Mouse (Mus musculus) hindbrain, embryonic 10.5 days (tissue): Measurements from ENCODE around the gene Cela2a. TPM values are rescaled to one million over a fixed set of nuclear protein-coding genes. Genes with fewer than 3 reads are reported as not detected.

Experiments used
- DNase-seq: peaks from one replicate; pipeline ENCODE4 v3.0.0-alpha.2; 2017; ENCODE audit warnings: low spot score
- H3K27ac ChIP-seq: fragments of 300-500 bp; sonication (generic); 2 replicates; pipeline ENCODE4 v1.5.1; 2016; ENCODE audit warnings: mild to moderate bottlenecking, moderate library complexity
- H3K27me3 ChIP-seq: fragments of 300-500 bp; sonication (generic); 2 replicates; pipeline ENCODE4 v1.6.1; 2016; ENCODE audit warnings: mild to moderate bottlenecking; ENCODE audit not compliant: poor library complexity, insufficient read depth, severe bottlenecking
- H3K36me3 ChIP-seq: fragments of 300-500 bp; sonication (generic); 2 replicates; pipeline ENCODE4 v1.6.1; 2016; ENCODE audit warnings: mild to moderate bottlenecking, moderate library complexity
- H3K4me1 ChIP-seq: fragments of 300-500 bp; sonication (generic); replicated peaks from 2 replicates; pipeline ENCODE4 v1.6.1; 2016; ENCODE audit warnings: mild to moderate bottlenecking
- H3K4me3 ChIP-seq: fragments of 300-500 bp; sonication (generic); 2 replicates; pipeline ENCODE4 v1.5.1; 2016; ENCODE audit warnings: mild to moderate bottlenecking, moderate library complexity
- H3K9me3 ChIP-seq: fragments of 300-500 bp; sonication (generic); 2 replicates; pipeline ENCODE4 v1.6.1; 2016; ENCODE audit warnings: mild to moderate bottlenecking, moderate library complexity
- WGBS: fragments of 180-500 bp; shearing (Covaris S2); methylation state at CpG from one replicate; pipeline ENCODE4 v1.1.7; 2016; 5-methylcytosine and 5-hydroxymethylcytosine counted together
- polyA plus RNA-seq: library from polyadenylated mRNA; unstranded; fragments of >200 nt; fragmentation: Nextera tagmentation; extraction: Ambion mirVana; gene quantifications from 2 replicates; pipeline ENCODE4 v1.2.1, GENCODE M21; 2016

Gene Cela2a
- polyA plus RNA-seq, 1 experiment from 2014 or later, result not detected

- Histone ChIP-seq H3K4me1 (no peaks in the 10 kb centered on the region), H3K27me3 (no peaks in the 10 kb centered on the region), H3K4me3 (no peak overlapping the region), H3K9me3 (no peaks in the 10 kb centered on the region), H3K27ac (no peak overlapping the region), H3K36me3 (peaks cover 100% of the 10 kb centered on the region)
- WGBS, result 92% methylated on average over 8 of the region's 8 CpGs
- no peak for DNase-seq
Measured at GRCm38 (mm10) chr4:141771823-141772222, 54.1 kb downstream of the Cela2a start.

GRCm38 (mm10) chr4:141769501-141770160 is 56.3 kb downstream of the Cela2a start:
- Histone ChIP-seq H3K27ac (no peak overlapping the region), H3K4me1 (no peaks in the 10 kb centered on the region), H3K4me3 (no peak overlapping the region), H3K36me3 (peaks cover 96% of the 10 kb centered on the region), H3K27me3 (no peaks in the 10 kb centered on the region), H3K9me3 (no peaks in the 10 kb centered on the region)
- no peak for DNase-seq
- 95% methylated on average over 8 of the region's 8 CpGs for WGBS

DNA sequence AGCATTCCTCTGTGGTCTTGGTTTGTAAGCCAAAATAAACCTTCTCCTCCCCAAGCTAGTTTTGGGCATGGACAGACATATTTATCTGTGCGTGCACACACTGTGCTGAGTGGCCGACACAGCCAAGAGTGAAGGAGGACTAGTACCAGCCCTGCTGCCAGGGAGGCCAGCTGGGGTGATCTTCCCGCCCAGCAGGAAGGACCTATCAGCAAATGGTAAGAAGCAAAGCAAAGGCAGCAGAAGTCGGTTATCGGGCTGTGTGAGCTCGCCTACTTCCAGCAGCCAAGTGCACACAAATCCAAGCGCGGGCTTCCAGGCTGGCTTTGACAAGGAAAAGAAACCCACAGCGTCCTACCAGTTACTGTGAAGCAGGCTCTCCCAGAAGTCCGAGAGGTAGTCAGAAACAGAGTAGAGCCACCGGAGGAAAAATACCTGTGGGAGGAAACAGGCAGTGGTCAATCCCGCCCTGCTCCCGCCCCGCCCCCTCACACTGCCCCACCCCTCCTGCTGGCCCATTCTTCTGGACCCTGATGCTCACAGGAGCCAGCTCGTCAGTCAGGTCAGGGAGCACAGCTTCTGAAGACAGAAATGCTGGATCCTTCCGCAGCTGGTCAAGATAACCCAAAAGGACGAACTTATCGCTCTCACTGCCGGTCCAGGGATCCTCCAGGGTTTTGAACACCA is 58.5 kb downstream of the Cela2a start:
- Histone ChIP-seq H3K4me1 (no peaks in the 10 kb centered on the region), H3K27me3 (no peaks in the 10 kb centered on the region), H3K4me3 (no peak overlapping the region), H3K27ac (no peak overlapping the region), H3K9me3 (no peaks in the 10 kb centered on the region), H3K36me3 (peaks cover 96% of the 10 kb centered on the region)
- DNase-seq, result no peak
- 77% methylated on average over 19 of the region's 19 CpGs for WGBS

DNA sequence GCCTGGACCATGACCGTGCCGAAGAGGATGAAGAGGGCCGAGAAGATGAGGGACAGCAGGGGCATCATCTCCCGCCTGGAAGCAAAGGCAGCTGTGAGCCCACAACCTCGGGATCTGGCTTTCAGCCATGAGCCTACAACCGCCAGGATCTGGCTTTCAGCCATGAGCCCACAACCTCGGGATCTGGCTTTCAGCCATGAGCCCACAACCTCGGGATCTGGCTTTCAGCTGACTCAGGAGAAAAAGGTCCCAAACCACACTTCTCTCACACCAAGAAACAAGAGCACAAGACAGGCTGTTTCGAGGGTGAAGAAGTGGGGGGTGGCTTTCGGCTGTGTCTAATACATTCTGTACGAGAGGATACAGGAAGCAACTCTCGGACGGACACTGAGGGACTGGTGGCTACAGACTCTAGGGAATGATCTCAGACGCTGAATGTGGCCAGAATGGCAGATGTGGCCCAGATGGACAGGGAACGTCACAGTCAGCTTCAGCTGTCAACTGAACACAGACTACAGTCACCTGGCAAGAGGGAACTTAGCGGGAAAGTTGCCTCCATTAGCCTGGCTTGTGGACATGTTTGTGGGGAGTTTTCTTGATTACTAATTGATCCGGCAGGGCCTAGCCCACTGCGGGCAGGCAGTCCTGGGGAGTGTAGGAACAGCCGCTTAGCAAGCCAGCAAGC is 59.1 kb downstream of the Cela2a start:
- H3K36me3 ChIP-seq, result peaks cover 96% of the 10 kb centered on the region
- H3K4me3 ChIP-seq, result no peak overlapping the region
- no peaks in the 10 kb centered on the region for H3K9me3 ChIP-seq
- no peak for DNase-seq
- H3K4me1 ChIP-seq, result no peaks in the 10 kb centered on the region
- 85% methylated on average over 19 of the region's 19 CpGs for WGBS
- H3K27ac ChIP-seq, result no peak overlapping the region
- no peaks in the 10 kb centered on the region for H3K27me3 ChIP-seq

DNA sequence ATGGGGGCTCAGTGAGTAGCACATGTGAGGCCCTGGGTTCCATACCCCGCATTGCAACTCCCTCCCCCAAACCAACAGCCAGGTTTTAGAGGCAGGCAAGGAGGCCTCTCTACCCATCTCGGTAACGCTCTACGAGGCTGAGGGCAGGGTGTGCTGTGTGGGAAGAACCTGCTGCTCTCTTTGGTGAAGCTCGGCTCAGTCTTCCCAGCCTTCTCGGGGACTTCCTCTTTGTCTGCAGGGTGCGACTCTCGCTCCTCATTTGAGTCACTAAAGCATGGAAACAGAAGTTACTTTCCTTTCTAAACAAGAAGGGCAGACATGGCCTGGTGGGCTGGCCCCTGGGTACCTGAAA is 59.7 kb downstream of the Cela2a start:
- no peaks in the 10 kb centered on the region for H3K27me3 ChIP-seq
- H3K9me3 ChIP-seq, result no peaks in the 10 kb centered on the region
- H3K4me3 ChIP-seq, result no peak overlapping the region
- H3K36me3 ChIP-seq, result peaks cover 96% of the 10 kb centered on the region
- H3K4me1 ChIP-seq, result no peaks in the 10 kb centered on the region
- no peak overlapping the region for H3K27ac ChIP-seq
- WGBS, result 92% methylated on average over 8 of the region's 8 CpGs
- DNase-seq, result no peak

DNA sequence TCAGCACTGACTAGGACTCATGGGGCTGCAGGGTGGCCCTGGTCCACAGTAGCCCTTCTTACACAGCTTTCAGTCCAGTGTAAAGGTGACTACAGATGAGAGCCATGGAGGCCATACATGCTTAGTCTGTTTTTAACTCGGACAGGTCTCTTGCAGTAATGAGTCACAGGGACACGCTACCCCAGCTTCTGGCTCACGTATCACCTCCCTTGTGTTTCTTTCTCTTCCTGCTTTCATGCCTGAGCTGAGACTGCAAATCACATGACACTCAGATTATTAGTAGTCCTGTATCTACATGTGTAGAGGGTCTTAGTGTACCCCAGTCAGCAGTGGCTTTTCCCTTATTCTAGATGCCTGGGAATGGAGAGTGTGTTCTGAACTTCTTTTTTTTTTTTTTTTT is 61.0 kb downstream of the Cela2a start:
- DNase-seq, result no peak
- peaks cover 93% of the 10 kb centered on the region for H3K36me3 ChIP-seq
- no peak overlapping the region for H3K27ac ChIP-seq
- H3K4me1 ChIP-seq, result no peaks in the 10 kb centered on the region
- WGBS, result 94% methylated on average over 3 of the region's 3 CpGs
- H3K9me3 ChIP-seq, result no peaks in the 10 kb centered on the region
- H3K27me3 ChIP-seq, result no peaks in the 10 kb centered on the region
- no peak overlapping the region for H3K4me3 ChIP-seq

Other genes with a start within 250 kb of the Cela2a start
- gene Fblim1, start 220.1 kb downstream of the Cela2a start, polyA plus RNA-seq, result 33.7 and 34.4 TPM in 2 replicates
- gene Tmem82, start 207.5 kb downstream of the Cela2a start, polyA plus RNA-seq, result 1.2 and 1.5 TPM in 2 replicates
- 0.10 TPM in 1 of 2 replicates, not detected in the other for gene Slc25a34, start 202.3 kb downstream of the Cela2a start, polyA plus RNA-seq
- gene Plekhm2, start 161.3 kb downstream of the Cela2a start, polyA plus RNA-seq, result 5.0 and 5.4 TPM in 2 replicates
- 2.9 TPM in 1 of 2 replicates, not detected in the other for gene Rsc1a1, start 140.6 kb downstream of the Cela2a start, polyA plus RNA-seq
- gene Ddi2, start 102.7 kb downstream of the Cela2a start, polyA plus RNA-seq, result 20.8 and 28.4 TPM in 2 replicates
- gene Agmat, start 79.5 kb downstream of the Cela2a start, polyA plus RNA-seq, result not detected in 2 replicates
- 4.5 and 5.5 TPM in 2 replicates for gene Dnajc16, start 35.2 kb downstream of the Cela2a start, polyA plus RNA-seq
- gene Casp9, start 32.5 kb downstream of the Cela2a start, polyA plus RNA-seq, result 25.5 and 27.0 TPM in 2 replicates
- gene Ctrc, start 20.2 kb upstream of the Cela2a start, polyA plus RNA-seq, result not detected in 2 replicates
- 51.4 and 61.3 TPM in 2 replicates for gene Efhd2, start 48.8 kb upstream of the Cela2a start, polyA plus RNA-seq
- 2.3 and 4.1 TPM in 2 replicates for gene Fhad1, start 188.9 kb upstream of the Cela2a start, polyA plus RNA-seq